In genomic region chr2:146098853-146099717, GRCm38 (mm10) we compare ENCODE assay signal across 10 mouse cellular contexts.
A peak's percentile ranks its signal among the peaks of the same experiment; 100 is the strongest.
DNase-seq lines count a peak whose midpoint lies in the region; ATAC-seq and TF ChIP-seq lines count a peak whose summit lies in the region.
"Had no signal": no experiment of that assay in that cellular context is flagged by ENCODE, and none has a peak within 500 bp of the region (broad histone marks: within the 10 kb centered on the region; RNA-seq: fewer than 3 reads in every experiment).

No protein-coding gene starts in this region.

- ATAC-seq in lung, embryonic 14.5 days (ENCODE audit: insufficient read depth): peak; percentile 70
- ATAC-seq in granulocyte monocyte progenitor cell, adult 5-6 weeks (replicated peaks; ENCODE audit: poor library complexity, severe bottlenecking): peak; percentile 65

- no peak overlapping the region for H3K9ac ChIP-seq in lung, embryonic 14.5 days

- 0 out of 2 replicates have a peak, but pooled peaks cover 2% of the 10 kb centered on the region for H3K4me1 ChIP-seq in lung, embryonic 14.5 days (ENCODE audit: insufficient read depth)
- no peaks in the 10 kb centered on the region for H3K4me1 ChIP-seq in lung, adult 2 months (ENCODE audit: control insufficient read depth, insufficient read depth, low read length)
- peaks cover 3% of the 10 kb centered on the region; the same call in 1 of the 2 replicates for H3K4me1 ChIP-seq in megakaryocyte, embryonic 14.5 days

- no peaks in the 10 kb centered on the region for H3K36me3 ChIP-seq in lung, embryonic 14.5 days (ENCODE audit: insufficient read depth)
- H3K36me3 ChIP-seq in megakaryocyte, embryonic 14.5 days (replicated peaks; ENCODE audit: low read length): no peaks in the 10 kb centered on the region
- H3K36me3 ChIP-seq: G1E had no signal

- H3K4me2 ChIP-seq in lung, embryonic 14.5 days: no peak overlapping the region

- H3K4me3 ChIP-seq in lung, embryonic 14.5 days (ENCODE audit: low read depth, low read length): no peak overlapping the region; the same call in 1 of the 2 replicates
- H3K4me3 ChIP-seq in lung, adult 2 months (replicated peaks; ENCODE audit: extremely low read depth, low read depth, low read length): no peak overlapping the region
- peak overlapping the region; percentile 80 for H3K4me3 ChIP-seq in megakaryocyte, embryonic 14.5 days (replicated peaks)

- WGBS in lung, embryonic 14.5 days: 38% methylated on average over 16 of the region's 16 CpGs
- 42% methylated on average over 16 of the region's 16 CpGs for WGBS in lung, adult 2 months

- H3K9me3 ChIP-seq in lung, embryonic 14.5 days (ENCODE audit: low read depth, low read length): no peaks in the 10 kb centered on the region
- peaks cover 5% of the 10 kb centered on the region; the same call in 1 of the 2 replicates for H3K9me3 ChIP-seq in megakaryocyte, embryonic 14.5 days

- no peak for TF ChIP-seq POLR2A in lung, adult 2 months (IDR thresholded peaks at IDR 0.05; ENCODE audit: borderline replicate concordance, extremely low read depth, low read depth, low read length)

- peak; percentile 36 for DNase-seq in lung, embryonic 14.5 days
- no peak for DNase-seq in lung, adult 2 months
- DNase-seq in c-Kit-negative CD71-positive TER-119-positive erythroid progenitor cells, embryonic 14.5 days (ENCODE audit: low read depth, low spot score): peak; percentile 12
- no peak for DNase-seq in layer of hippocampus, adult 8-10 months (ENCODE audit: low spot score in 2 of 2)
- DNase-seq in kidney, adult 11 months: no peak
- DNase-seq: cerebellum, adult 11 months; right cerebral cortex, postnatal 14 days had no signal

- no peaks in the 10 kb centered on the region for H3K27me3 ChIP-seq in lung, embryonic 14.5 days (ENCODE audit: insufficient read depth, low read length)
- no peaks in the 10 kb centered on the region for H3K27me3 ChIP-seq in megakaryocyte, embryonic 14.5 days (replicated peaks)

- H3K27ac ChIP-seq in lung, embryonic 14.5 days (ENCODE audit: low read depth): no peak overlapping the region

- TF ChIP-seq CTCF in lung, embryonic 14.5 days (IDR thresholded peaks at IDR 0.05; ENCODE audit: low read depth): no peak
- TF ChIP-seq CTCF in lung, adult 2 months (IDR thresholded peaks at IDR 0.05; ENCODE audit: insufficient read depth, low read length): no peak

Comparison
In these comparisons a context has a peak if more than half of its experiments do, and no peak if none do; other contexts are left out.
1. DNase-seq: peak in lung, embryonic 14.5 days (single experiment) and c-Kit-negative CD71-positive TER-119-positive erythroid progenitor cells, embryonic 14.5 days (single experiment); none in lung, adult 2 months (single experiment), layer of hippocampus, adult 8-10 months (0 of 2) and kidney, adult 11 months (single experiment).